Mouse (Mus musculus) forebrain, postnatal 0 days (tissue): Measurements from ENCODE around the gene Fam240b. TPM values are rescaled to one million over a fixed set of nuclear protein-coding genes. Genes with fewer than 3 reads are reported as not detected.
A peak's percentile ranks its signal among the peaks of the same experiment; 100 is the strongest.

Source experiments
- ATAC-seq: fragments of 200-750 bp; cut with Nextera tagmentation; 2 replicates; pipeline ENCODE4 v1.8.0; 2017; ENCODE audit warnings: mild to moderate bottlenecking, moderate library complexity
- DNase-seq: peaks from one replicate; pipeline ENCODE4 v3.0.0-alpha.2; 2015
- H3K27ac ChIP-seq: fragments of 300-500 bp; sonication (generic); 2 replicates; pipeline ENCODE4 v1.5.1; 2014; ENCODE audit warnings: low read depth, mild to moderate bottlenecking, antibody characterized with exemption, low read length, moderate library complexity, mixed read lengths
- H3K27me3 ChIP-seq: fragments of 300-500 bp; sonication (generic); 2 replicates; pipeline ENCODE4 v1.6.1; 2014; ENCODE audit warnings: mild to moderate bottlenecking, low read length, mixed read lengths; ENCODE audit not compliant: insufficient read depth
- H3K36me3 ChIP-seq: fragments of 300-500 bp; sonication (generic); 2 replicates; pipeline ENCODE4 v1.6.1; 2014; ENCODE audit warnings: mild to moderate bottlenecking, moderate library complexity; ENCODE audit not compliant: insufficient read depth
- H3K4me1 ChIP-seq: fragments of 300-500 bp; sonication (generic); 2 replicates; pipeline ENCODE4 v1.6.1; 2014; ENCODE audit warnings: antibody characterized with exemption; ENCODE audit not compliant: insufficient read depth
- H3K4me2 ChIP-seq: fragments of 300-500 bp; sonication (generic); 2 replicates; pipeline ENCODE4 v1.6.1; 2014; ENCODE audit warnings: low read depth, mild to moderate bottlenecking, moderate library complexity
- H3K4me3 ChIP-seq: fragments of 300-500 bp; sonication (generic); 2 replicates; pipeline ENCODE4 v1.5.1; 2014; ENCODE audit warnings: low read depth, low read length, mixed read lengths
- H3K9ac ChIP-seq: fragments of 300-500 bp; sonication (generic); 2 replicates; pipeline ENCODE4 v1.6.1; 2014; ENCODE audit warnings: mild to moderate bottlenecking
- H3K9me3 ChIP-seq: fragments of 300-500 bp; sonication (generic); 2 replicates; pipeline ENCODE4 v1.6.1; 2016; ENCODE audit warnings: low read length
- CTCF ChIP-seq: sonication (generic); IDR thresholded peaks from 2 replicates; pipeline ENCODE4 v1.5.1; 2016; ENCODE audit warnings: antibody characterized with exemption, control low read depth, low read depth
- WGBS: fragments of 180-500 bp; shearing (Covaris S2); extraction: QIAGEN DNeasy Blood & Tissue Kit; methylation state at CpG from one replicate; pipeline ENCODE4 v1.1.7; 2014; 5-methylcytosine and 5-hydroxymethylcytosine counted together
- polyA plus RNA-seq: library from polyadenylated mRNA; unstranded; fragments of >200 nt; fragmentation: Nextera tagmentation; extraction: Ambion mirVana; gene quantifications from 2 replicates; pipeline ENCODE4 v1.2.1, GENCODE M21; 2015
- total RNA-seq: library from RNA; depleted of rRNA; stranded (reverse); fragments of >200 nt; gene quantifications from 2 replicates; pipeline ENCODE4 v1.2.3, GENCODE M21; 2014

The Fam240b gene
- total and polyA plus RNA-seq, 2 experiments from 2014 or later = not detected

GRCm38 (mm10) chr13:64450001-64450794 lies 47.4 kb downstream of the Fam240b start:
- H3K27me3 ChIP-seq = no peaks in the 10 kb centered on the region
- 70% methylated on average over 7 of the region's 7 CpGs for WGBS
- H3K4me2 ChIP-seq = no peak overlapping the region
- H3K9me3 ChIP-seq = no peaks in the 10 kb centered on the region
- no peak overlapping the region for H3K9ac ChIP-seq
- no peak overlapping the region for H3K4me3 ChIP-seq
- DNase-seq (no peak), ATAC-seq (no peak)
- H3K4me1 ChIP-seq = no peaks in the 10 kb centered on the region
- no peak for TF ChIP-seq CTCF
- no peaks in the 10 kb centered on the region for H3K36me3 ChIP-seq
- H3K27ac ChIP-seq = no peak overlapping the region

- WGBS = 92% methylated on average over 5 of the region's 5 CpGs
- no peak overlapping the region for H3K4me3 ChIP-seq
- no peak overlapping the region for H3K4me2 ChIP-seq
- no peak overlapping the region for H3K9ac ChIP-seq
- DNase-seq (no peak), ATAC-seq (no peak)
- no peak overlapping the region for H3K27ac ChIP-seq
- H3K27me3 ChIP-seq = no peaks in the 10 kb centered on the region
- TF ChIP-seq CTCF = no peak
- H3K4me1 ChIP-seq = no peaks in the 10 kb centered on the region
- H3K36me3 ChIP-seq = no peaks in the 10 kb centered on the region
- H3K9me3 ChIP-seq = no peaks in the 10 kb centered on the region
Measured at GRCm38 (mm10) chr13:64448729-64449128, 48.9 kb downstream of the Fam240b start.

DNA sequence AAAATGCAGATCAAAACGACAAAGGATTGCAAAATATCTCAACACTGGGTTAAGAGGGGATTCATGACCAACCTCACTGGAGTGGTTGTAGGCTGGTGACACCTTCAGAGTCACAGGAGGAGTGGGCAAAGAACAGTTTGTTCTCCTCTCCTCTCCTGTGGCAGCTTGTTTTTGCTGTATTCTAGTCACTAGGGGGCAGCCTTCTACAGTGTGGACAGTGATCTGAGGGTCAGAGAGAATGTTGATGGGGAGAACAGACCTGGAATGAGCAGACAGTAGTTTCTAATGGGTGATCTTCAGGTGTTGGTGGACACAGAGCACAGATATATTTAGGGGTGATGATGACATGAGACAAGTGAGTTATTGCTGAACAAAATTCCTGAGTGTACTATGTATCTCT lies 49.6 kb downstream of the Fam240b start:
- TF ChIP-seq CTCF = peak; percentile 73
- H3K9ac ChIP-seq = no peak overlapping the region
- H3K4me2 ChIP-seq = no peak overlapping the region
- peak; percentile 54 for DNase-seq
- no peaks in the 10 kb centered on the region for H3K27me3 ChIP-seq
- no peaks in the 10 kb centered on the region for H3K4me1 ChIP-seq
- 0 out of 2 replicates have a peak, but pooled peaks have one; percentile 27 for ATAC-seq
- no peak overlapping the region for H3K4me3 ChIP-seq
- WGBS = 0% methylated on average over 1 of the region's 1 CpGs
- no peaks in the 10 kb centered on the region for H3K9me3 ChIP-seq
- no peaks in the 10 kb centered on the region for H3K36me3 ChIP-seq
- H3K27ac ChIP-seq = no peak overlapping the region

DNA sequence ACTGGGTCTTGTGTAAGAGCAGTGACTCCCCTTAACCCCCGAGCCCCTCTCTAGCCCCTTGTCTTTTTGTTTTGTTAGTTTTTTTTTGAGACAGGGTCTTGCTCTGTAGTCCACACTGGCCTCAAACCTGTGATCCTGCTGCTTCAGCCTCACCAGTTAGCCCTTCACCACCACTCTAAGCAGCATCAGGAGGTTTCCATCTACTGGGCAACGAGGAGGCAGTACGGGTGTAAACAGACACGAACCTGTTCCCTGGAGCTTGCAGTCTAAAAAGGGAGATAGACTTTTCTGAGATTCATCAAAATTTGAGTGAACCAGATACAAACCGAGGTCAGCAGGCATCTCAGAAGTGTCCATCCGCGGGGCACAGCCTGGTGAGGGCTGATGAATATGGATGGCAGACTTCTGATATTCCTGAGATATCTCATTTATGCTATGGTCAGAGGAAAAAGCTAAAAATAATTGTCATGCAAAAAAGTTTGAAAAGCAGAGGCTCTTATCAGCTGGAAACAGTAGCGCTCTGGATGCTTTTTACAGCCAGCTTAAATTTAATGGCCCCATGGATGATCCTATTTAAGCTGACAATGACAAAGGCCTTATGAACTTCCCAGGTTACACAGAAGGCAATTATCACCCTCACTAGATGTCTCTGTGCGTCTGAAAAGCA lies 52.2 kb downstream of the Fam240b start:
- TF ChIP-seq CTCF = no peak
- WGBS = 69% methylated on average over 9 of the region's 9 CpGs
- Histone ChIP-seq H3K4me2 (no peak overlapping the region), H3K4me3 (no peak overlapping the region), H3K9me3 (no peaks in the 10 kb centered on the region), H3K36me3 (no peaks in the 10 kb centered on the region), H3K9ac (no peak overlapping the region), H3K27ac (no peak overlapping the region), H3K27me3 (no peaks in the 10 kb centered on the region), H3K4me1 (no peaks in the 10 kb centered on the region)
- DNase-seq = no peak
- no peak for ATAC-seq

DNA sequence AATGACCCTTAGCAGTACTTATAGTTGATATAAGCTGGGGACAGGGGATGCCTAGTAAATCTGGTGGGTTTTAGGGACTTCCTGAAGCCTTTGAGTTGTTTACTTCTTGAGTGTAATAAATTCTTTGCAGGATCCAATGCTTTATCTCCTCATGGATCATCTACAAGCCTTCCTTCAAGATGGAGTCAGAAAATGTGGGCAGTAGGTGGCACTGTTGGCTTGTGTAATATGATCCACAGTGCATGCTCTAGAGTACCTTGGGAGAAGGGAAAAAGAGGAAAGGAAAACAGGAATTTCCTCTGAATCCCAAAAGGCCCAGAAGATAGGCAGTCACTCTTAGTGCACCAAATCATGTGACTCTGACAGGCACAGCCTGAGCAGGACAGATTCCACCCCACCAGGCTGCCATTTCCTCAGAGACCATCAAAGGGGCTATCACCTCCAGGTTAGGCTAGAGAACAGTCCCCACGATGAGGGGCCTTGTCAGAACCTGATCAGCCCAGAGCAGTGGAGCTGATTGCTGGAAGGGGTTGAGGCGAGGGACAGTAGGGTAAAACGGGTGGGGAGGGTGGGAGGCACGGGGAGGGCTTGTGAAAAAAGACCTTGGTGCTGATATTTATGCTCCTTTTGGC lies 54.2 kb downstream of the Fam240b start:
- no peak overlapping the region for H3K4me2 ChIP-seq
- H3K9ac ChIP-seq = no peak overlapping the region
- DNase-seq (peak; percentile 90), ATAC-seq (peak; percentile 93)
- 0 out of 2 replicates have a peak, but pooled peaks cover 3% of the 10 kb centered on the region for H3K36me3 ChIP-seq
- no peak overlapping the region for H3K4me3 ChIP-seq
- no peaks in the 10 kb centered on the region for H3K9me3 ChIP-seq
- TF ChIP-seq CTCF = peak; percentile 84
- H3K4me1 ChIP-seq = no peaks in the 10 kb centered on the region
- WGBS = 61% methylated on average over 4 of the region's 4 CpGs
- no peaks in the 10 kb centered on the region for H3K27me3 ChIP-seq
- H3K27ac ChIP-seq = no peak overlapping the region

- DNase-seq = no peak
- H3K9ac ChIP-seq = no peak overlapping the region
- no peak overlapping the region for H3K4me2 ChIP-seq
- H3K27ac ChIP-seq = no peak overlapping the region
- TF ChIP-seq CTCF = no peak
- no peaks in the 10 kb centered on the region for H3K4me1 ChIP-seq
- H3K4me3 ChIP-seq = no peak overlapping the region
- 89% methylated on average over 4 of the region's 4 CpGs for WGBS
- no peaks in the 10 kb centered on the region for H3K27me3 ChIP-seq
- H3K9me3 ChIP-seq = no peaks in the 10 kb centered on the region
- peaks cover 17% of the 10 kb centered on the region for H3K36me3 ChIP-seq
- no peak for ATAC-seq
Measured at GRCm38 (mm10) chr13:64440592-64440991, 57.0 kb downstream of the Fam240b start.

DNA sequence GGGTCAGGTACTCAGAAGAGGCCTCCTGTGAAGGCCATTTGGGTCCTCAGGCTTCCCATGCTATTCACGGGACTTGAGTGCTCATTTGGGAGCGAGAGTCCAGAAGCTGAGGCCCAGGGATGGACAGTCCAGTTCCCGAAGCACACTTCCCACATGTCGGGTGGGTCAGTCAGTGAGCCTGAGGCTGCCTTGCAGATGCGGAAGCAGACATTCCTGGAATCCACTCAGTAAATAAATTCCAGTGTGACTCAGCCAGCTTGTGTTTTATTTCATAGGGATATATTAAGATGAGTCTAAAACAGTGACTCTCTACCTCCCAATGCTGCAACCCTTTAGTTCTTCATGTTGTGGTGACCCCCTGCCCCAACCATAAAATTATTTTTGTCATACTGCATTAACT lies 58.1 kb downstream of the Fam240b start:
- Histone ChIP-seq H3K9me3 (no peaks in the 10 kb centered on the region), H3K9ac (no peak overlapping the region), H3K4me2 (no peak overlapping the region), H3K27me3 (no peaks in the 10 kb centered on the region), H3K27ac (no peak overlapping the region), H3K4me3 (no peak overlapping the region), H3K4me1 (no peaks in the 10 kb centered on the region), H3K36me3 (peaks cover 17% of the 10 kb centered on the region)
- no peak for DNase-seq
- no peak for ATAC-seq
- WGBS = 81% methylated on average over 5 of the region's 5 CpGs
- no peak for TF ChIP-seq CTCF
